Mouse (Mus musculus) gastrocnemius, adult 2 months (tissue): ENCODE results near the gene Alg2. TPM values are rescaled to one million over a fixed set of nuclear protein-coding genes. Genes with fewer than 3 reads are reported as not detected.

Experiments used
- DNase-seq: peaks from one replicate; pipeline ENCODE4 v3.0.0; 2022
- H3K27ac ChIP-seq: fragments of 200-600 bp; 2 replicates; pipeline ENCODE4 v1.8.1; 2022; ENCODE audit warnings: mild to moderate bottlenecking
- H3K4me3 ChIP-seq: fragments of 200-600 bp; 2 replicates; pipeline ENCODE4 v1.8.1; 2022; ENCODE audit warnings: mild to moderate bottlenecking, moderate library complexity
- CTCF ChIP-seq: fragments of 200-600 bp; IDR thresholded peaks from 2 replicates; pipeline ENCODE4 v1.8.1; 2022; ENCODE audit warnings: antibody characterized with exemption, mild to moderate bottlenecking, moderate library complexity
- intact Hi-C: fragments of 180-260 bp; cut with DNase I; formaldehyde crosslinking; loops from one replicate; pipeline ENCODE4 v1.15.1; 2025
- long read RNA-seq, 2 experiments: library from polyadenylated mRNA; stranded (forward); transcript quantifications; one replicate each; pipeline ENCODE4 v2.0.0; 2021
- total RNA-seq, 2 experiments: library from RNA; stranded (reverse); gene quantifications; 2 replicates each; pipeline ENCODE4 v1.2.3; 2021

The Alg2 gene
- 10 to 100 TPM; 11.2 to 11.4 TPM for total RNA-seq
- long read RNA-seq, experiment 1, transcript Alg2-201 (2 exons, 3,021 nt) = major isoform, 11 of 11 reads
- long read RNA-seq, experiment 1, partial matches to known transcripts = 0 of 11 reads
- long read RNA-seq, experiment 1, other reads (novel, unspliced or antisense) = 0 of 11 reads
- long read RNA-seq, experiment 2, transcript Alg2-201 (2 exons, 3,021 nt) = major isoform, 14 of 14 reads
- long read RNA-seq, experiment 2, partial matches to known transcripts = 0 of 14 reads
- long read RNA-seq, experiment 2, other reads (novel, unspliced or antisense) = 0 of 14 reads

DNA sequence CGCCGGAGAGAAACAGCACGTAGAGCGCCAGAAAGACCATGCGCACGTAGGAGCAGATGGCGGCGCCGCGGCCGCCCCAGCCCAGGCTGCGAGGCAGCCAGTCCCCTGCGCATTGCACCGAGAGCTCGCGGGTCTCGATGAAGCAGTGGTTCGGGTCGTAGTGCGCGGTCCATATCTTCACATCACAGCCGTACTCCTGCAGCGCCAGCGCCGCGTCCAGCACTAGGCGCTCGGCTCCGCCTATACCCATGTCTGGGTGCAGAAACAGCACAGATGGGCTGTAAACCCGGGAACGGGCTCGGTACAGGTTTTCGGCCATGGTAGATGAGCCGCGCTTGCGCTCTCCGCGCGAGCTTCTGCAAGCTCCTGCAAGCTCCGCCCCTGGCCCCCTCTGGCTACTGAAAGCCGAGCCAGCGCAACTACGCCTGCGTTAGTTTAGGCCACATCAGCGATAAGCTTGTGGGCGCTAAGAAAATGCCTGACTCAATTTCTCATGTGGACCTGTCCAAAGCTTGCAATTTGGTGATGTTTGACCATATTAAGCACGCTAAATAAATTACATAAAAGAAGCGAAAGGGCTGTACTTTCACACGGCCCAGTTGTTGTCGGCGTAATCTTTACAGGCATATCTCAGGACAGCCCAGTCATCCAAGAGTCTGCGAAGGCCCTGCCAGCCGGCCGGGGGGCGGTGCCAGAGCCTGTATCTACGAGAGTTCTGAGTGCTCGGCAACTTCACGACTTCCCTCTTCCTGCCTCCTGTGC lies at the start of gene Alg2, which contains the start of gene Sec61b:
Gene Alg2 (minus strand): TSS at position 366 of the 762 bp plus-strand sequence.
Gene Sec61b (plus strand): TSS at position 691 of the 762 bp plus-strand sequence.
- Histone ChIP-seq H3K27ac (peak within 1 kb of the TSS; percentile 98), H3K4me3 (peak within 1 kb of the TSS; percentile 98)
- intact Hi-C loops = loop anchor here (1.0 to 2.0 kb wide), 3 partner anchors 25 to 805 kb away; partner anchors contain the start of genes Erp44 and Invs
- 0 out of 2 replicates have a peak, but pooled peaks have one; percentile 0 for TF ChIP-seq CTCF
- peak; percentile 98 for DNase-seq

DNA sequence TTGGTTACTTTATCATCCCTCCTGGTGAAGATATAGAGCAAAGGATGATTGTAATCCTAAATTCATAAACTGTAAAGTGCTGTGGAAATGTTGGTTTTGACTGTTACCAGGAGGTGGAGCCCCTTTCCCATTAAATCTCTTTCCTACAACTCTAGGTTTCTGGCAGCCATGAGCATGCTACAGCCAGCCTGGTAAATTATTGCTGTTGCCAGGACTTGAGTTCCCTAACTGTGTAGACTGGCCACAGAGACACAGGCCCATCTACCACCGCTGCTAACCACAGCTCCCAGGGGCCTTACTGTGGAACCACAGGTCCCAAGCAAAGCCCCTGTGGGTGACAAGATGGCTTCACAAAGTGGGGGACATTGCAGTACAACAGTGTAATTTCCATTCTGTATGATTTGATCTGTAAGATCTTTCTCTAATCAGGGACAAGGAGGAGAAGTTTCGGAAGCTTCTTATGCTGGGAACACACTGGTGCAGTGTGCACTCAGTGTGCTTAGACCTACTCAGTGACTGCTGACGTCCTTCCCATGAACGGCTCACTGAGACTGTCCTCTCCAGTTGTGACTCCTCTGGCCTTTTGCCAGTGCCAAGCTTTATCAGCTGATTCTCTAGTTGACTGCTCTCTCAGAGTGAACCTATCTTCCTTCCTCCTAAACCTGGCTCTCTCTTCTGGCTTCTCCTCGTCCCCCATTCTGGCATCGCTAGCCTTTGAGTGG lies 47.9 kb upstream of the Alg2 start:
- no peak for DNase-seq
- TF ChIP-seq CTCF = peak; percentile 61
- intact Hi-C loops = no loop called here
- H3K4me3 ChIP-seq = no peak overlapping the region
- no peak overlapping the region for H3K27ac ChIP-seq

- Histone ChIP-seq H3K4me3 (no peak overlapping the region), H3K27ac (no peak overlapping the region)
- intact Hi-C loops = no loop called here
- DNase-seq = no peak
- no peak for TF ChIP-seq CTCF
Measured at GRCm38 (mm10) chr4:47520076-47520475, 45.9 kb upstream of the Alg2 start.

- no peak for DNase-seq
- Histone ChIP-seq H3K4me3 (no peak overlapping the region), H3K27ac (no peak overlapping the region)
- no peak for TF ChIP-seq CTCF
- intact Hi-C loops = loop anchor here (10.0 kb wide), 1 partner anchor 676 kb away; no protein-coding TSS in a partner anchor
Measured at GRCm38 (mm10) chr4:47518551-47519181, 44.5 kb upstream of the Alg2 start.

- H3K27ac ChIP-seq = peak overlapping the region; percentile 21; the same call in 1 of the 2 replicates
- no peak overlapping the region for H3K4me3 ChIP-seq
- intact Hi-C loops = loop anchor here (5.0 kb wide), 2 partner anchors 68 to 72 kb away; no protein-coding TSS in a partner anchor
- DNase-seq = no peak
- no peak for TF ChIP-seq CTCF
Measured at GRCm38 (mm10) chr4:47504841-47505517, 30.8 kb upstream of the Alg2 start.

DNA sequence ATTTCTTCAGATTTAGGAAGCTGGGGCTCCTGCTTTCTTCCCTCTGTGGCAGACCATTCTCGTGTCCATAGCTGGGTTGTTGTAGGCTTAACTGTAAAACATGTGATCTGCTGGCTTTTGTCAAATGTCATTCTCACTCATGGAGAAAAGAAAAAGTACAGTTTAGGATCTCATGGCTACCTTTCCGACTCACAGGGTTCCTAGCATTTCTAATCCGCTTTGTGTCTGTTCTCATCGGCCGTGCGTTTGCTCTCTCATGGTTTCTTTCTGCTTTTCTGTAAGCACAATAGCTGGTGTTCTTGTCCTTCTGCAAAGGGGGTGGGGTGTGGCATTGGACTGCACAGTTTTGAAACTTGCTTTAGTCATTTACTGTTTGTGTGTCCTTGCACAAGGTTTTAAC lies 28.9 kb upstream of the Alg2 start:
- H3K27ac ChIP-seq = no peak overlapping the region
- intact Hi-C loops = loop anchor here (5.0 kb wide), 1 partner anchor 66 kb away; no protein-coding TSS in a partner anchor
- no peak for TF ChIP-seq CTCF
- no peak overlapping the region for H3K4me3 ChIP-seq
- DNase-seq = no peak

- intact Hi-C loops = loop anchor here (5.0 kb wide), 1 partner anchor 65 kb away; no protein-coding TSS in a partner anchor
- Histone ChIP-seq H3K4me3 (no peak overlapping the region), H3K27ac (no peak overlapping the region)
- peak; percentile 40 for DNase-seq
- TF ChIP-seq CTCF = peak; percentile 85
Measured at GRCm38 (mm10) chr4:47502546-47502971, 28.4 kb upstream of the Alg2 start.

- no peak overlapping the region for H3K4me3 ChIP-seq
- DNase-seq = peak; percentile 87
- TF ChIP-seq CTCF = no peak
- peak overlapping the region; percentile 96 for H3K27ac ChIP-seq
- intact Hi-C loops = loop anchor here (1.0 to 2.0 kb wide), 4 partner anchors 24 to 545 kb away; partner anchors contain the start of genes Alg2 and Sec61b
Measured at GRCm38 (mm10) chr4:47499121-47499545, 25.0 kb upstream of the Alg2 start.

DNA sequence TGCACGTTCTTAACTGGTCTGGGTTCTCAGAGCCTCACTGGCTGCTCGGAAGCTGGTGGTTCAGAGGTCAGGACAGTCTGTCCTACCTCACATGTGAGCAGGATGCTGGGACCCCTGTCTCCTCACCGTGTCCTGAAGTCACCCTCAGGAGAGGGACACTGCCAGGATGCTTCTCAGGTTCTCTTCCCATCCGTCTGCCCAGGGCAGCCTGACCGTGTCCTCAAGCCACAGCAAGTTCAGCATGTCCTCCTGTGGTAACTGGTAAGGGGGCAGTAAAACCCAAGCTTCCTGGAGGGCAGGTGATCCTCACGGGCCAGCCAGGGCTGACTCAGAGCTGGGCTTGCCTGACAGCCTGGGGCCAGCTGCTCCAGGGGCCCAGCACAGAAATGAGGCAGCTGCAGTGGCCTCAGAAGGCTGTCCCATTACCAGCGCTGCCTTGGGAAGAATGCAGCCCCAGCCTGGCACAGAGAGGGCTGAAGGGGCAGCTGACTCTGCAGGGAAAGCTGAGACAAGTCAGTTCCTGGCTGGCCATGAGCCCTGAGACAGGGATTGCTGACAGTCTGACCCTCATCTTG lies 23.8 kb upstream of the Alg2 start:
- intact Hi-C loops = loop anchor here (2.0 kb wide), 2 partner anchors 23 to 173 kb away; partner anchors contain the start of genes Alg2 and Sec61b
- TF ChIP-seq CTCF = no peak
- peak overlapping the region; percentile 96 for H3K27ac ChIP-seq
- H3K4me3 ChIP-seq = no peak overlapping the region
- peak; percentile 93 for DNase-seq

GRCm38 (mm10) chr4:47494686-47495085 lies 20.6 kb upstream of the Alg2 start:
- H3K27ac ChIP-seq = no peak overlapping the region
- intact Hi-C loops = no loop called here
- no peak for DNase-seq
- TF ChIP-seq CTCF = no peak
- H3K4me3 ChIP-seq = no peak overlapping the region

GRCm38 (mm10) chr4:47494137-47494536 lies 20.0 kb upstream of the Alg2 start:
- TF ChIP-seq CTCF = no peak
- no peak for DNase-seq
- intact Hi-C loops = no loop called here
- peak overlapping the region; percentile 73 for H3K27ac ChIP-seq
- H3K4me3 ChIP-seq = no peak overlapping the region
